Mouse (Mus musculus): ENCODE results near the gene Lpp. TPM values are rescaled to one million over a fixed set of nuclear protein-coding genes. Genes with fewer than 3 reads are reported as not detected.

Lpp gene
- polyA plus RNA-seq, 1 experiment: 176 TPM

GRCm38 (mm10) chr16:24364030-24364687 lies 29.1 kb upstream of the Lpp start:
- TF ChIP-seq CTCF (IDR thresholded peaks at IDR 0.05; ENCODE audit: control insufficient read depth, insufficient read depth, insufficient replicate concordance, low read depth, low read length) (no peak), POLR2A (IDR thresholded peaks at IDR 0.05; ENCODE audit: control insufficient read depth, low read depth, low read length) (no peak)
- no peaks in the 10 kb centered on the region for H3K36me3 ChIP-seq (ENCODE audit: control insufficient read depth, insufficient read depth, low read length)
- no peaks in the 10 kb centered on the region for H3K27me3 ChIP-seq (ENCODE audit: control insufficient read depth, insufficient read depth, low read length)
- no peaks in the 10 kb centered on the region for H3K4me1 ChIP-seq (ENCODE audit: control insufficient read depth, insufficient read depth, low read length)
- no peak overlapping the region for H3K27ac ChIP-seq (ENCODE audit: control insufficient read depth, insufficient read depth, low read depth, low read length)
- no peak overlapping the region for H3K4me3 ChIP-seq (ENCODE audit: control insufficient read depth, low read depth, low read length)

GRCm38 (mm10) chr16:24365900-24366299 lies 27.4 kb upstream of the Lpp start:
- Histone ChIP-seq H3K27me3 (ENCODE audit: control insufficient read depth, insufficient read depth, low read length) (no peaks in the 10 kb centered on the region), H3K4me3 (ENCODE audit: control insufficient read depth, low read depth, low read length) (no peak overlapping the region), H3K27ac (ENCODE audit: control insufficient read depth, insufficient read depth, low read depth, low read length) (no peak overlapping the region), H3K4me1 (ENCODE audit: control insufficient read depth, insufficient read depth, low read length) (no peaks in the 10 kb centered on the region), H3K36me3 (ENCODE audit: control insufficient read depth, insufficient read depth, low read length) (no peaks in the 10 kb centered on the region)
- TF ChIP-seq POLR2A (IDR thresholded peaks at IDR 0.05; ENCODE audit: control insufficient read depth, low read depth, low read length) (no peak), CTCF (IDR thresholded peaks at IDR 0.05; ENCODE audit: control insufficient read depth, insufficient read depth, insufficient replicate concordance, low read depth, low read length) (no peak)

GRCm38 (mm10) chr16:24367071-24367470 lies 26.2 kb upstream of the Lpp start:
- no peaks in the 10 kb centered on the region for H3K27me3 ChIP-seq (ENCODE audit: control insufficient read depth, insufficient read depth, low read length)
- no peak overlapping the region for H3K27ac ChIP-seq (ENCODE audit: control insufficient read depth, insufficient read depth, low read depth, low read length)
- no peaks in the 10 kb centered on the region for H3K4me1 ChIP-seq (ENCODE audit: control insufficient read depth, insufficient read depth, low read length)

GRCm38 (mm10) chr16:24367506-24367905 lies 25.8 kb upstream of the Lpp start:
- Histone ChIP-seq H3K4me1 (ENCODE audit: control insufficient read depth, insufficient read depth, low read length) (no peaks in the 10 kb centered on the region), H3K27ac (ENCODE audit: control insufficient read depth, insufficient read depth, low read depth, low read length) (no peak overlapping the region), H3K36me3 (ENCODE audit: control insufficient read depth, insufficient read depth, low read length) (no peaks in the 10 kb centered on the region), H3K4me3 (ENCODE audit: control insufficient read depth, low read depth, low read length) (no peak overlapping the region), H3K27me3 (ENCODE audit: control insufficient read depth, insufficient read depth, low read length) (no peaks in the 10 kb centered on the region)
- TF ChIP-seq POLR2A (IDR thresholded peaks at IDR 0.05; ENCODE audit: control insufficient read depth, low read depth, low read length) (no peak), CTCF (IDR thresholded peaks at IDR 0.05; ENCODE audit: control insufficient read depth, insufficient read depth, insufficient replicate concordance, low read depth, low read length) (no peak)

More at GRCm38 (mm10) chr16:24367071-24367470, 26.2 kb upstream of the Lpp start:
- no peaks in the 10 kb centered on the region for H3K36me3 ChIP-seq (ENCODE audit: control insufficient read depth, insufficient read depth, low read length)
- no peak overlapping the region for H3K4me3 ChIP-seq (ENCODE audit: control insufficient read depth, low read depth, low read length)
- TF ChIP-seq POLR2A (IDR thresholded peaks at IDR 0.05; ENCODE audit: control insufficient read depth, low read depth, low read length) (no peak), CTCF (IDR thresholded peaks at IDR 0.05; ENCODE audit: control insufficient read depth, insufficient read depth, insufficient replicate concordance, low read depth, low read length) (no peak)

GRCm38 (mm10) chr16:24376478-24376877 lies 16.8 kb upstream of the Lpp start:
- H3K36me3 ChIP-seq (ENCODE audit: control insufficient read depth, insufficient read depth, low read length): no peaks in the 10 kb centered on the region
- H3K27me3 ChIP-seq (ENCODE audit: control insufficient read depth, insufficient read depth, low read length): no peaks in the 10 kb centered on the region
- H3K4me3 ChIP-seq (ENCODE audit: control insufficient read depth, low read depth, low read length): no peak overlapping the region
- H3K27ac ChIP-seq (ENCODE audit: control insufficient read depth, insufficient read depth, low read depth, low read length): no peak overlapping the region
- TF ChIP-seq POLR2A (IDR thresholded peaks at IDR 0.05; ENCODE audit: control insufficient read depth, low read depth, low read length) (no peak), CTCF (IDR thresholded peaks at IDR 0.05; ENCODE audit: control insufficient read depth, insufficient read depth, insufficient replicate concordance, low read depth, low read length) (no peak)
- H3K4me1 ChIP-seq (ENCODE audit: control insufficient read depth, insufficient read depth, low read length): no peaks in the 10 kb centered on the region

GRCm38 (mm10) chr16:24390596-24390995 lies 2.7 kb upstream of the Lpp start:
- no peaks in the 10 kb centered on the region for H3K27me3 ChIP-seq (ENCODE audit: control insufficient read depth, insufficient read depth, low read length)
- H3K4me1 ChIP-seq (ENCODE audit: control insufficient read depth, insufficient read depth, low read length): peaks cover 6% of the 10 kb centered on the region
- no peak overlapping the region for H3K4me3 ChIP-seq (ENCODE audit: control insufficient read depth, low read depth, low read length)
- no peaks in the 10 kb centered on the region for H3K36me3 ChIP-seq (ENCODE audit: control insufficient read depth, insufficient read depth, low read length)
- no peak for TF ChIP-seq CTCF (IDR thresholded peaks at IDR 0.05; ENCODE audit: control insufficient read depth, insufficient read depth, insufficient replicate concordance, low read depth, low read length)
- no peak for TF ChIP-seq POLR2A (IDR thresholded peaks at IDR 0.05; ENCODE audit: control insufficient read depth, low read depth, low read length)
- no peak overlapping the region for H3K27ac ChIP-seq (ENCODE audit: control insufficient read depth, insufficient read depth, low read depth, low read length)

GRCm38 (mm10) chr16:24391111-24391510 lies 2.2 kb upstream of the Lpp start:
- Histone ChIP-seq H3K4me1 (ENCODE audit: control insufficient read depth, insufficient read depth, low read length) (peaks cover 6% of the 10 kb centered on the region), H3K36me3 (ENCODE audit: control insufficient read depth, insufficient read depth, low read length) (no peaks in the 10 kb centered on the region), H3K4me3 (ENCODE audit: control insufficient read depth, low read depth, low read length) (no peak overlapping the region), H3K27me3 (ENCODE audit: control insufficient read depth, insufficient read depth, low read length) (no peaks in the 10 kb centered on the region), H3K27ac (ENCODE audit: control insufficient read depth, insufficient read depth, low read depth, low read length) (no peak overlapping the region)
- no peak for TF ChIP-seq POLR2A (IDR thresholded peaks at IDR 0.05; ENCODE audit: control insufficient read depth, low read depth, low read length)

Measured in testis, adult 2 months (tissue).